Mouse (Mus musculus): ENCODE data around the gene Phxr2.

- TF ChIP-seq CTCF (IDR thresholded peaks at IDR 0.05; ENCODE audit: extremely low read depth, insufficient read length, insufficient replicate concordance, low read depth, low read length) (no peak), POLR2A (IDR thresholded peaks at IDR 0.05; ENCODE audit: low read depth, low read length) (no peak)
Measured at GRCm38 (mm10) chr10:99115471-99116236, 10.5 kb downstream of the Phxr2 start.
